Mouse (Mus musculus): ENCODE measurements around the gene Lrrc36. TPM values are rescaled to one million over a fixed set of nuclear protein-coding genes. Genes with fewer than 3 reads are reported as not detected.

Lrrc36 gene
- total and polyA plus RNA-seq, 3 experiments = 0.06 TPM; not detected in 2

DNA sequence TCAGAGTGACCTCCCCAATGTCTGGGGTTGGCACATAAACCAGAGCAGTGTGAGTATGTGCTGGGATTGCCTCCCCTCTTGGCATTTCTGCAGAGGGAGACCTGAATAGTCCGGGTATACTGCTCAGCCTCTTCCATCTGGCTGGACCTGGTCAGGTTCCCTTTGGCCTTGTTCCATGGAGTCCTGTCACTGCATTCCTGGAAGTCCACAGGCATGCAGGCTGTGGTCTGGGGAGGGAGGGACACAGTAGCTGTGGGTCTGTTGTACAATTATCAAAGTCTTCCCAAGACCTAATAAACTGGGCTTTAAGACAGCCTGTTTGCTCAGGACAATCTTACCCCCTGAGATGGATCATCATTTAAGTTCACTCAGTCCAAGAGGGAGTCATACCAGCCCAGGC is 26.2 kb upstream of the Lrrc36 start:
- Histone ChIP-seq H3K27ac (ENCODE audit: control insufficient read depth, low read depth, low read length) (no peak overlapping the region), H3K4me3 (ENCODE audit: control insufficient read depth in 1 of 2, insufficient read depth in 1 of 2, low read depth in 2 of 2, low read length in 2 of 2) (no peak overlapping the region), H3K9ac (ENCODE audit: control insufficient read depth, low read depth, low read length, poor library complexity, severe bottlenecking) (no peak overlapping the region), H3K79me2 (ENCODE audit: control insufficient read depth, insufficient read depth, low read length, poor library complexity) (no peaks in the 10 kb centered on the region), H3K9me3 (replicated peaks; ENCODE audit: insufficient read depth, low read length) (no peaks in the 10 kb centered on the region), H3K27me3 (ENCODE audit: control insufficient read depth in 1 of 2, insufficient read depth in 2 of 2, low read length in 2 of 2) (peaks cover 0 to 2% of the 10 kb centered on the region in 2 experiments; a peak in 2 of 4 replicates), H3K36me3 (ENCODE audit: control insufficient read depth in 1 of 2, insufficient read depth in 2 of 2, low read length in 2 of 2) (no peaks in the 10 kb centered on the region), H3K4me1 (ENCODE audit: control insufficient read depth in 1 of 2, insufficient read depth in 2 of 2, low read length in 2 of 2) (no peaks in the 10 kb centered on the region; a peak in 1 of 4 replicates)
- DNase-seq (ENCODE audit: low read depth, low spot score) = no peak
- TF ChIP-seq CHD1 (IDR thresholded peaks at IDR 0.05; ENCODE audit: low read depth, low read length) (no peak), JUND (IDR thresholded peaks at IDR 0.05; ENCODE audit: low read depth, low read length) (no peak), MYB (IDR thresholded peaks at IDR 0.05; ENCODE audit: low read depth, low read length) (no peak), RCOR1 (IDR thresholded peaks at IDR 0.05; ENCODE audit: low read depth, low read length) (no peak), ETS1 (IDR thresholded peaks at IDR 0.05; ENCODE audit: low read depth, low read length) (no peak), MYC (IDR thresholded peaks at IDR 0.05; ENCODE audit: low read depth, low read length) (no peak)

- DNase-seq (ENCODE audit: low read depth, low spot score) = no peak
- H3K9me3 ChIP-seq (replicated peaks; ENCODE audit: insufficient read depth, low read length) = no peaks in the 10 kb centered on the region
- H3K9ac ChIP-seq (ENCODE audit: control insufficient read depth, low read depth, low read length, poor library complexity, severe bottlenecking) = no peak overlapping the region
- no peak overlapping the region for H3K27ac ChIP-seq (ENCODE audit: control insufficient read depth, low read depth, low read length)
- no peaks in the 10 kb centered on the region; a peak in 1 of 4 replicates for H3K4me1 ChIP-seq (ENCODE audit: control insufficient read depth in 1 of 2, insufficient read depth in 2 of 2, low read length in 2 of 2)
- H3K4me3 ChIP-seq (ENCODE audit: control insufficient read depth in 1 of 2, insufficient read depth in 1 of 2, low read depth in 2 of 2, low read length in 2 of 2) = no peak overlapping the region
- TF ChIP-seq SMC3 (IDR thresholded peaks at IDR 0.05; ENCODE audit: low read depth, low read length) (no peak), TAL1 (IDR thresholded peaks at IDR 0.05; ENCODE audit: low read length) (no peak), MXI1 (IDR thresholded peaks at IDR 0.05; ENCODE audit: low read depth, low read length) (no peak), RAD21 (IDR thresholded peaks at IDR 0.05; ENCODE audit: low read depth, low read length) (no peak), MAX (IDR thresholded peaks at IDR 0.05; ENCODE audit: low read length) (no peak)
- H3K79me2 ChIP-seq (ENCODE audit: control insufficient read depth, insufficient read depth, low read length, poor library complexity) = no peaks in the 10 kb centered on the region
- no peaks in the 10 kb centered on the region for H3K36me3 ChIP-seq (ENCODE audit: control insufficient read depth in 1 of 2, insufficient read depth in 2 of 2, low read length in 2 of 2)
- H3K27me3 ChIP-seq (ENCODE audit: control insufficient read depth in 1 of 2, insufficient read depth in 2 of 2, low read length in 2 of 2) = peaks cover 0 to 2% of the 10 kb centered on the region in 2 experiments; a peak in 3 of 4 replicates
Measured at GRCm38 (mm10) chr8:105389096-105389495, 24.3 kb upstream of the Lrrc36 start.

GRCm38 (mm10) chr8:105393089-105393787 is 20.1 kb upstream of the Lrrc36 start:
- no peak overlapping the region for H3K9ac ChIP-seq (ENCODE audit: control insufficient read depth, low read depth, low read length, poor library complexity, severe bottlenecking)
- no peaks in the 10 kb centered on the region for H3K36me3 ChIP-seq (ENCODE audit: control insufficient read depth in 1 of 2, insufficient read depth in 2 of 2, low read length in 2 of 2)
- no peak overlapping the region for H3K27ac ChIP-seq (ENCODE audit: control insufficient read depth, low read depth, low read length)
- no peak for DNase-seq (ENCODE audit: low read depth, low spot score)
- no peak for TF ChIP-seq CHD1 (IDR thresholded peaks at IDR 0.05; ENCODE audit: low read depth, low read length)
- TF ChIP-seq ZKSCAN1 (IDR thresholded peaks at IDR 0.05; ENCODE audit: low read depth, low read length) = no peak
- no peak for TF ChIP-seq MAZ (IDR thresholded peaks at IDR 0.05; ENCODE audit: low read depth, low read length)
- no peak for TF ChIP-seq MXI1 (IDR thresholded peaks at IDR 0.05; ENCODE audit: low read depth, low read length)
- no peak for TF ChIP-seq TBP (IDR thresholded peaks at IDR 0.05; ENCODE audit: low read depth, low read length)
- TF ChIP-seq ZMIZ1 (IDR thresholded peaks at IDR 0.05; ENCODE audit: low read depth, low read length) = no peak
- TF ChIP-seq EP300 (IDR thresholded peaks at IDR 0.05; ENCODE audit: low read depth in 1 of 2, low read length in 2 of 2) = no peak
- no peak for TF ChIP-seq ELF1 (IDR thresholded peaks at IDR 0.05; ENCODE audit: low read depth, low read length)
- TF ChIP-seq TAL1 (IDR thresholded peaks at IDR 0.05; ENCODE audit: low read length) = no peak
- no peaks in the 10 kb centered on the region for H3K9me3 ChIP-seq (replicated peaks; ENCODE audit: insufficient read depth, low read length)
- H3K27me3 ChIP-seq (ENCODE audit: control insufficient read depth in 1 of 2, insufficient read depth in 2 of 2, low read length in 2 of 2) = peaks cover 5 to 7% of the 10 kb centered on the region in 2 experiments
- no peaks in the 10 kb centered on the region for H3K79me2 ChIP-seq (ENCODE audit: control insufficient read depth, insufficient read depth, low read length, poor library complexity)
- H3K4me3 ChIP-seq (ENCODE audit: control insufficient read depth in 1 of 2, insufficient read depth in 1 of 2, low read depth in 2 of 2, low read length in 2 of 2) = no peak overlapping the region
- no peaks in the 10 kb centered on the region; a peak in 1 of 4 replicates for H3K4me1 ChIP-seq (ENCODE audit: control insufficient read depth in 1 of 2, insufficient read depth in 2 of 2, low read length in 2 of 2)
